Mouse (Mus musculus) adrenal gland, adult 10 weeks (tissue): ENCODE results near the gene Chd2. TPM values are rescaled to one million over a fixed set of nuclear protein-coding genes. Genes with fewer than 3 reads are reported as not detected.

Experiments
- polyA plus RNA-seq: library from polyadenylated mRNA; stranded (reverse); fragments of 350-450 nt; fragmentation: Illumina TruSeq; extraction: RNeasy Lipid Tissue Mini Kit (QIAGEN cat#74804); gene quantifications from one replicate; pipeline ENCODE4 v1.2.3, GENCODE M21; 2014; ENCODE audit warnings: low read depth, low replicate concordance

Gene Chd2
- polyA plus RNA-seq, result 27.7 TPM

GRCm38 (mm10) chr7:73541412-73542130 is at the start of gene Chd2:
Chd2 (minus strand) TSS chr7:73541830.

Other genes with a start within 250 kb of the Chd2 start
- gene Rgma, start 166.3 kb downstream of the Chd2 start, polyA plus RNA-seq, result not detected
- gene Fam174b, start 198.5 kb upstream of the Chd2 start, polyA plus RNA-seq, result 13.0 TPM